Mouse (Mus musculus) megakaryocyte, adult 5-6 weeks (primary cell): ENCODE measurements around the gene Stum. TPM values are rescaled to one million over a fixed set of nuclear protein-coding genes. Genes with fewer than 3 reads are reported as not detected.
"Not testable (repeated sequence)": the region's sequence is repeated elsewhere in the genome, so short reads cannot be mapped to it uniquely, and the experiment has no call there.

Experiments
- ATAC-seq: 2 replicates; pipeline ENCODE4 v1.8.0; 2016; ENCODE audit warnings: mild to moderate bottlenecking, inconsistent platforms; ENCODE audit not compliant: poor library complexity, severe bottlenecking
- total RNA-seq, 2 experiments: library from RNA; stranded (forward) in 1 of 2; stranded (reverse) in 1 of 2; fragments of 153-499, 151-499 nt in 1 of 2; fragments of 221-1000, 200-1000 nt in 1 of 2; gene quantifications; 2 replicates each; pipeline versions ENCODE4 v1.2.3 to v1.2.4; 2015 to 2017

The Stum gene
- total RNA-seq, 2 experiments from 2014 or later: not detected

DNA sequence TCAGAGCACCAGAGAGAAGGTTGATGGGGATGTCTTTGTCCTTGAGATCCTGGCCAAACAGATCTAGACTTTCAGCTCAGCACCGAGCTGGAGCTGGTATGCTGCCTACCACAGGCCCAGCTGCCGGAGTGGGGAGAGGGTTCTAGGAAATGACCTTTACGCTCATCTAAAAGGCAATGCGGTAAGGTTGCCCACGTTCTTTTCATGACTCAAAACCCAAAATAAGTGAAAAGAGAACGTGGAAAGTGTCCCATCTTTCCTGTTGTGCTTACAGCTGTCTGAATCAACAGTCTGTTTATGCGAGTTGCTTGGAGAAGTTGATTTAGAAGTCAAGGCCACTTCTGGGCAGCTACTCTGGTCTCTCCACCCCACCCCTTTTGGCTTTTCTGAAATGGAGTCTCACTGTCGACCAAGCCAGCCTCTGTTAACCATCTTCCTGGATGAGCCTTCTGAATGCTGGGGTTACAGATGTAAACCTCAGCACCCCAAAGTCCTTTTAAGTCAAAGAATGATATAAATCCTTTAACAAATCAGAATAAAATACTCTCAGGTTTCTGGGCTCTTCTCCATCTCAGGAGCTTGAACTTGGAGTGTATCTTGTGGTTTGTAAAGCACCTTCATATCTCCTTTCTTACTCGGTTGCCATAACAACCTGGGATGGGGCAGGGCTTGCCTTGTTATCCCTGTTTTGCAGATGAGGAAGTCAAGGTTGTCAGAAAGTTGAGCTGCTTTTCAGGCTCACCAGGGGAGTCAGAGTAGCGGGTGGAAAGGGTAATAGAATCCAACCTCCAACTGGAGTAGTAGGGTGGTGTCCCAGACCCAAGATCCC, 92.3 kb downstream of the Stum start:
- no peak for ATAC-seq

DNA sequence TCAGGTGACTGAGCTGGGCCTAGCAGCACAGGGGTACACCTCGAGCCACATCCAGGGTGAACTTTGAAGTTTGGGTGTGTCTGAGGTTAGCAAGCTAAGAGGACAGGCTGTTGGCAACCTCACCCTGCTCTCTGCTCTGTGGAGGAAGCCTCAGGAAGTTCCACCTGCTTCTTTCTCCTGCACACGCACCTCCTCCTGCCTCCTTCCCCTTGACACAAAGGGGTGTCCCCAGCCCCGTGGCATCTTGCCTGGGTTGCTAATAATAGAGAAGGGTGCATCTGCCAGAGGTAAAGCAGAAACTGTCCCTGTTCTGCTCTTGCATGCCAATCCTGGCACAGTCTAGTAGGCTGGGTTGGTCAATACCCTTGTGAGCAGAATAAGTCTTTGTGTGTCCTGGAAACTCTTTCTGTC, 93.0 kb downstream of the Stum start:
- peak; percentile 11 for ATAC-seq

DNA sequence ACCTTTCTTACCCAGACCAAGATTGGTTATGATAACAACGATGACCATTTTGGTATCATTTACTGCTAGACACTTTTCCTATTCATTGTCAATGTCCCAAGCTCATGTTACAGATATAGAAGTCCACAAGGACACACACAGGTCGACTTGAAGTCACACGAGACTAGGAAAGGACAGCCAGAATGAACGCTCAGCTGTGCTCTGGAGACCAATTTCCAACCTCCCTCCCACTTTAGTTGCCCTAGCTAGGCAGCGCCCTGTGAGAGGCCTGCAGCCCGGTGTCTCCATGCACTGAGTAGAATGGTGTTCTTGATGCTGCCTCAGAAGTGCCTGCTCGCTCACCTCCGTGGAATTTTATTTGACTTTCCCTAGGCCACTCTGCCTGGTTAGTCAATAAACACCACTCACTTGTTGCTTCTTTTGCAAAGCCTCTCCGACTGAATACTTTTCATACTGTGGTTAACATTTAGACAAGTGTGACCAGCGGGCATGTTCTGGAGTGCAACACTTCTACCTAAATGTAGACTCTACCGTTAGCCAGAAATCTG, 94.0 kb downstream of the Stum start:
- ATAC-seq: not testable (repeated sequence)

DNA sequence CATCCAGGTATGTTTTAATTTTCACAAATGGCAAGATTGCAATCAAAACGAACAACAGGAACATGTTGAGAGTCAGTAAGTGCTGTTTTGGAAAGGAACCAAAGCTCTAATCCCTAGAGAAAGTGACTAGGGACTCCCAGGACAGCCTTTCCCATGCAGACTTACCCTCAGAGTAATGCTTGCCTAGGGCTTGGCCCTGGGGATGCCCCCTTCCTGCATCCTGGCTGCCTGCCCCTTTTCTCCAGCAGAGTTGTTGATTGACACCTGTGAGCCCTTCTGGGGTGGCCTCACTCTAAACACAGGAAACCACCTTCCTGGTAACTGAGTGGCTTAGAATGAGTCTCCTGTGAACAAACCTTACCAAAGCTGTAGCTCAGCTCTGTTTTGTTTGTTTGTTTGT, 94.8 kb downstream of the Stum start:
- no peak for ATAC-seq

DNA sequence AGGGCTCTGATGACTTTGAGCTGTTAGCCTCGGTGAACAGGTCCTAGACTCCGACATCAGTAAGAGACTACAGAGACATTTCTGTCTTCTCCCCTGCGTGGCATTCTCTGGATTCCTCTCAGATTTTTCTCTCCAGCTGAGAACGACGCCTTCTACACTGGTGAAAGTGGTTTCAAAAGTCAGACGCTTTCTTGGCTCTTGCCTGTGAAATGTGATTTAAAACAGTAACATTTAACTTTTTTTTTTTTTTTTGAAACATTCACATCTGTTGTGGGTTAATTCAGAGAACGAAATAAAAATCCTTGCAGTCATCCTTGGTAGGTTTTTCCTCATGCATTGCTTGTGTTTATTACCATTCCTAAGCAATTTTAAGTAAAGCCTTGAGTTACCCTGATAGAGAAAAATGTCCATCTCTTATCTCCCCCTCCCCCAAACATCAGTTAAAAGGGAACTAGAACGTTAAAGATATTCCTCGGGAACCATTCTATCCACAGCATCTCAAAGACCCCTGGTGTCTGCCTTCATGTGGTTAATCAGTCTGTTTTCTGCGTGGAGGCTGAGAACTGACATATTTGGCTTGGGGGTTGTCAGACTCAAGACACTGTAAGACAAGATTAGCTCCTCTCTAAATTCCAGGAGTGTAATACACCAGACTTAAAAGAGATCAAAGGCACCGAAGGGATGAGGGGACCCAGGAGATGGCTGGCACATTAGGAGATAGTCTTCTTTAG, 95.4 kb downstream of the Stum start:
- ATAC-seq: no peak

DNA sequence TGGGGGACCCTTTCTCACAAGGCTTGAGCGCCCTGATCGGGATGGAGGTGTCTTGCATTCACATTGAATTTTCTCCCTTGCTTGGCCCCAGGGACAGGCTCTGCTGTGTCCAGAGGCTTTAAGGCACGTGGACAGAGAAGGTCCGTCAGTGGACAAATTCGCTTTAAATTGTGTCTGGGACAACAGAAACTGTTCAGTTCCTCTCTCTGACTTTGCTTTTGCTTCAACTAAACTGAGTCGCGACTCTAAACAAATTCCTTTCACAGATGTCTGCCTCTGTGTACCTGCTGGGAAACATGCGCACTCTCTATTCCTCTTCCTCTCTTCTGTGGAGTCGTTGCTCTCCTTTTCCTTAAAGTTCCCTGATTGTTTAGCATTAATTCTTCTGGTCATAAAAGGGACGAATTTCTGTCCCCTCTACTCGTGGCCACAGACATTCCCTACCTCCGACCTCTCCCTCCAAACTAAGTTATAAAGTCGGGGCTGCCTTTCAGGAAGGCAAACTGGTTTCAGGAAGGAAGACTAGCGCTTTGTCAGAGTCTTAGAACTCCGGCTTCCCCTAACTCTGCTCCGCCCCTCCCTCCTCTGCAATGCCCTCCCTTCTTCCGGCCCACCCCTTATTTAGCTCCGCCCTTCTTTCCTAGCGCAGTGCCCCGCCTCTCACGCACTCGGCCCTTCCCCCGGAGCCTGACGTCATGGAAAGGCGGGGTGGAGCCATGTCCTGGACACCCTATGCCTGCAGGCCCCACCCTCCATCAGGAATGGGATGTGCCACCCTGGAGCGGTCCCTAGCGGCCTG, 96.2 kb downstream of the Stum start:
- ATAC-seq: peak; percentile 92

DNA sequence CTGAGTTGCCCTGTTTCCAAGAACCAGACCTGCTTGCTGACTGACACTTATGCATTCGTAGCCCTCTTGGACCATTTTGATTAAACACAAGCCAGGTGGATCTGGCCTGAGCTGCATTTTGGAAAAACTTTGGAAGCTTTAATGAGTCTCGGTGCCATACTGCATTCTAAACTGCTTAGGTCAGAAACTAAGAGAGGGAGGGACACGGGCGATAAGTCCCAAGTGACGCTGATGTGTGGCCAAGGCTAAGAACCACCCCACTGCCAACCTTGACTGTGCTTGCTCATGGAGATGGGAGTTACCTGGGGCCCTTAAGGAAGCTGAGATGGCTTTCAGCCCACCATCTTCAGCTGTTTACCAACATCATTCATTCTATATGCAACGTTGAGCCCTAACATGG, 98.0 kb downstream of the Stum start:
- no peak for ATAC-seq

DNA sequence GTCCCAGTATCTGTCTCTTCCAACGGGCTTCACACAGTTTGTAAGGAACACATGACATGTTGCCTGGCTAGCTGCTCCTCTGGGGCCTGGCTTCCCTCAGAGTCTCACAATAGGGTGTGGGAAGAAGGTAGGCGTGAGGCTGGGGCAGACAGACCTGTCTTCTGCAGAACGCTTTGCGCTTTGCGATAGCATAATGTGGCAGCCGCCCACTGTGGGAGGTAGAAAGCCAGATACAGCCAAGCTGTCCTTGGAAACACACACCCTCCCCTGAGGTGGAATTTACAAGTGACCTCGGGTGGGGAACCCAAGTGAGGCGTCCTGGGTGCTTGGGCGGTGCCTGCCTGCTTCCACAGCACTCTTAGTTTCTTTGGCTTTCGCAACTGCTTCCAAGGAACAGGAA, 98.8 kb downstream of the Stum start:
- ATAC-seq: no peak

DNA sequence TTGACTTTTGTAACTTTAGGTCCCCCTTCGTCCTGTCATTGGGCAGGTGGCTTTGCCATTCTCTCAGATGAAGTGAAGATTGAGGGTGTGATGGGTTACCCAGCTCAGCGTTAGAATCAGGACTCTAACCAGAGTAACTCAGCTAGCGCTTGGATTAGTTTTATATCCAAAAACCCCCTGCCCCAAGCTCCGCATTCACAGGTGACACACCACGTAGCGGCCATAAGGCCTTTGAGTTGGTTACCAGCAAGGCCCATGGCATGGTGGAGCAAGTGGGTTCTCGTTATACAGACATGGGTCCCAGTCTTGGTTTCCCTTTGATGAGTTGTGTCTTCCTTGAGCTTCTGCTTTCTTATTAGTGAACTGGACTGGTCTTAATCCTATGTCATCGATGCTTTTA, 99.4 kb downstream of the Stum start:
- no peak for ATAC-seq

Other genes starting within 250 kb of the Stum start
- gene Psen2, start 220.1 kb downstream of the Stum start, total RNA-seq (2015): 14.0 and 17.3 TPM in 2 replicates
- 13.6 and 18.9 TPM in 2 replicates for gene Psen2, start 220.1 kb downstream of the Stum start, total RNA-seq (2017)
- gene Itpkb, start 153.0 kb downstream of the Stum start, total RNA-seq (2015): 11.5 and 12.9 TPM in 2 replicates
- 10.9 and 13.6 TPM in 2 replicates for gene Itpkb, start 153.0 kb downstream of the Stum start, total RNA-seq (2017)
- 38.4 and 41.6 TPM in 2 replicates for gene Parp1, start 85.4 kb upstream of the Stum start, total RNA-seq (2015)
- gene Parp1, start 85.4 kb upstream of the Stum start, total RNA-seq (2017): 97.3 and 107 TPM in 2 replicates
- 30.8 and 32.5 TPM in 2 replicates for gene Lin9, start 157.6 kb upstream of the Stum start, total RNA-seq (2015)
- 32.8 and 35.7 TPM in 2 replicates for gene Lin9, start 157.6 kb upstream of the Stum start, total RNA-seq (2017)
- not detected in 2 replicates for gene Mixl1, start 213.5 kb upstream of the Stum start, total RNA-seq (2015)
- gene Mixl1, start 213.5 kb upstream of the Stum start, total RNA-seq (2017): not detected in 2 replicates
- gene Acbd3, start 242.5 kb upstream of the Stum start, total RNA-seq (2015): 25.2 and 27.1 TPM in 2 replicates
- 49.8 and 52.4 TPM in 2 replicates for gene Acbd3, start 242.5 kb upstream of the Stum start, total RNA-seq (2017)